Mouse (Mus musculus) right cerebral cortex, postnatal 36 days (tissue): Measurements from ENCODE around the gene Gm9044.
"Not testable (repeated sequence)": the region's sequence is repeated elsewhere in the genome, so short reads cannot be mapped to it uniquely, and the experiment has no call there.

Experiments
- DNase-seq, 2 experiments: peaks; one replicate each; pipeline ENCODE4 v3.0.0; 2022; ENCODE audit warnings: low spot score in 2 of 2, mixed read lengths in 1 of 2

The Gm9044 gene

DNA sequence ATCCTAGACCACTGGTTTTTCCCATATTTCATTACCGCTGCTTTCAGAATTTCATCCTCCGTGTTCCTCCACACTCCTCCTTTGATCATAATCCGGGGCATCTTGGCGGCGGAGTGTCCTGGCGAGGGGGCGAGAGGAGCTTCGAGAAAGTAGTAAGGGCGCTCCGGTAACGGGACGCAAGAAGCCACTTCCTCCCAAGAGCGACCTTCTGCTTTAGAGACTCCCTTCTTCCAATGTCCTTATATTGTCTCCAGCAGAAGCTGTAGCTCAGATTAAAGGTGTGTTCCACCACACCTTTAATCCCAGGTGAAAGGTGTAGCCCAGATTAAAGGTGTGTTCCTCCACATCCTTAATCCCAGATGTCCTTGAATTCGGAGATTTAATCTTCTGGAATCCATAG lies at the start of gene Gm9044:
Gm9044 (minus strand) TSS at position 101 of the 400 bp plus-strand sequence.
- DNase-seq = not testable (repeated sequence)

DNA sequence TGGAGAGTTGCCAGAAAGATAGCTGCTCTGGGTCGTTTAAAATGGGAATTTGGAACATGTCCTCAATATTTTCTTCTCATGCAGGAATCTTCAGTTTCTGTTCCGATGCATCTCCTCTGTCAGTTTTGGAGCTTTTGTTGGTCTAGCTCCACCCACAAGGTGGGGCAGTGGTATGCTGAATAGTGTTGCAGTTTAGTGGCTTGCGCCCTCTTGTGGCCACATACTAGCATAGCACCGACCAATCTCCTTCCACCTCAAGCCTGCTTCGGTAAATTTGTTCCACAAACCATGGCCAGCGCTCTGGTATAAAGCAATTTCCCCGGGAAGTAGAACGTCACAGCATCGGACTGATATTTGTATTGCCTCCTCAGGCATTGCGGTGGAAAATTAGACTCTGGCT lies 38.2 kb upstream of the Gm9044 start:
- peak; percentile 66 to 69 for DNase-seq

DNA sequence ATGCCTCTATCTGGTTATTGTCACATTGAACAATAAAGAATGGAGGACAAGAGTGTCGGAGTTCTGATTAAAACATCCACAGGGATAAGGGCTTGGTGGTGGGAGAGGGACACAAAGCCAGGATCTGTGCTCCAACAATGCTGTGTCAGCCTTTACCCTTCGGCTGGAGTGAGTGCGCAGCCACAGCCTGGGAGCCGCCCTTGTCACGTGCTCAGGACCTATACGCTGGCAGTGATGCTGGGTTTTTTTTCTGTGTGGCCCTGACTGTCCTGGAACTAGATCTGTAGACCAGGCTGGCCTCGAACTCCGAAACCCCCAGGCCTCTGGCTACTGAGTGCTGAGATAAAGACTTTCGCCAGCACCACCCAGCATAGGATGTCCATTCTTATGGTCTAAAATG lies 37.3 kb upstream of the Gm9044 start:
- no peak for DNase-seq

DNA sequence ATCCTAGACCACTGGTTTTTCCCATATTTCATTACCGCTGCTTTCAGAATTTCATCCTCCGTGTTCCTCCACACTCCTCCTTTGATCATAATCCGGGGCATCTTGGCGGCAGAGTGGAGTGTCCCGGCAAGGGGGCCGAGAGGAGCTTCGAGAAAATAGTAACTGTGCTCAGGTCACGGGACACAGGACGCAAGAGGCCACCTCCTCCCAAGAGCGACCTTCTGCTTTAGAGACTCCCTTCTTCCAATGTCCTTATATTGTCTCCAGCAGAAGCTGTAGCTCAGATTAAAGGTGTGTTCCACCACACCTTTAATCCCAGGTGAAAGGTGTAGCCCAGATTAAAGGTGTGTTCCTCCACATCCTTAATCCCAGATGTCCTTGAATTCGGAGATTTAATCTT lies 21.8 kb upstream of the Gm9044 start, which contains the start of gene Gm9049:
Gm9049 (minus strand) TSS at position 101 of the 400 bp plus-strand sequence.
- not testable (repeated sequence) for DNase-seq

DNA sequence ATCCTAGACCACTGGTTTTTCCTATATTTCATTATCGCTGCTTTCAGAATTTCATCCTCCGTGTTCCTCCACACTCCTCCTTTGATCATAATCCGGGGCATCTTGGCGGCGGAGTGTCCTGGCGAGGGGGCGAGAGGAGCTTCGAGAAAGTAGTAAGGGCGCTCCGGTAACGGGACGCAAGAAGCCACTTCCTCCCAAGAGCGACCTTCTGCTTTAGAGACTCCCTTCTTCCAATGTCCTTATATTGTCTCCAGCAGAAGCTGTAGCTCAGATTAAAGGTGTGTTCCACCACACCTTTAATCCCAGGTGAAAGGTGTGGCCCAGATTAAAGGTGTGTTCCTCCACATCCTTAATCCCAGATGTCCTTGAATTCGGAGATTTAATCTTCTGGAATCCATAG lies 16.4 kb upstream of the Gm9044 start, which contains the start of gene Gm9048:
Gm9048 (minus strand) TSS at position 101 of the 400 bp plus-strand sequence.
- not testable (repeated sequence) for DNase-seq

DNA sequence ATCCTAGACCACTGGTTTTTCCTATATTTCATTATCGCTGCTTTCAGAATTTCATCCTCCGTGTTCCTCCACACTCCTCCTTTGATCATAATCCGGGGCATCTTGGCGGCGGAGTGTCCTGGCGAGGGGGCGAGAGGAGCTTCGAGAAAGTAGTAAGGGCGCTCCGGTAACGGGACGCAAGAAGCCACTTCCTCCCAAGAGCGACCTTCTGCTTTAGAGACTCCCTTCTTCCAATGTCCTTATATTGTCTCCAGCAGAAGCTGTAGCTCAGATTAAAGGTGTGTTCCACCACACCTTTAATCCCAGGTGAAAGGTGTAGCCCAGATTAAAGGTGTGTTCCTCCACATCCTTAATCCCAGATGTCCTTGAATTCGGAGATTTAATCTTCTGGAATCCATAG lies 10.9 kb upstream of the Gm9044 start, which contains the start of gene Gm9046:
Gm9046 (minus strand) TSS at position 101 of the 400 bp plus-strand sequence.
- not testable (repeated sequence) for DNase-seq

DNA sequence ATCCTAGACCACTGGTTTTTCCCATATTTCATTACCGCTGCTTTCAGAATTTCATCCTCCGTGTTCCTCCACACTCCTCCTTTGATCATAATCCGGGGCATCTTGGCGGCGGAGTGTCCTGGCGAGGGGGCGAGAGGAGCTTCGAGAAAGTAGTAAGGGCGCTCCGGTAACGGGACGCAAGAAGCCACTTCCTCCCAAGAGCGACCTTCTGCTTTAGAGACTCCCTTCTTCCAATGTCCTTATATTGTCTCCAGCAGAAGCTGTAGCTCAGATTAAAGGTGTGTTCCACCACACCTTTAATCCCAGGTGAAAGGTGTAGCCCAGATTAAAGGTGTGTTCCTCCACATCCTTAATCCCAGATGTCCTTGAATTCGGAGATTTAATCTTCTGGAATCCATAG lies 5.5 kb upstream of the Gm9044 start, which contains the start of gene Gm9045:
Gm9045 (minus strand) TSS at position 101 of the 400 bp plus-strand sequence.
- DNase-seq = not testable (repeated sequence)

DNA sequence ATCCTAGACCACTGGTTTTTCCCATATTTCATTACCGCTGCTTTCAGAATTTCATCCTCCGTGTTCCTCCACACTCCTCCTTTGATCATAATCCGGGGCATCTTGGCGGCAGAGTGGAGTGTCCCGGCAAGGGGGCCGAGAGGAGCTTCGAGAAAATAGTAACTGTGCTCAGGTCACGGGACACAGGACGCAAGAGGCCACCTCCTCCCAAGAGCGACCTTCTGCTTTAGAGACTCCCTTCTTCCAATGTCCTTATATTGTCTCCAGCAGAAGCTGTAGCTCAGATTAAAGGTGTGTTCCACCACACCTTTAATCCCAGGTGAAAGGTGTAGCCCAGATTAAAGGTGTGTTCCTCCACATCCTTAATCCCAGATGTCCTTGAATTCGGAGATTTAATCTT lies 5.3 kb downstream of the Gm9044 start, which contains the start of gene Gm9040:
Gm9040 (minus strand) TSS at position 101 of the 400 bp plus-strand sequence.
- DNase-seq = not testable (repeated sequence)

DNA sequence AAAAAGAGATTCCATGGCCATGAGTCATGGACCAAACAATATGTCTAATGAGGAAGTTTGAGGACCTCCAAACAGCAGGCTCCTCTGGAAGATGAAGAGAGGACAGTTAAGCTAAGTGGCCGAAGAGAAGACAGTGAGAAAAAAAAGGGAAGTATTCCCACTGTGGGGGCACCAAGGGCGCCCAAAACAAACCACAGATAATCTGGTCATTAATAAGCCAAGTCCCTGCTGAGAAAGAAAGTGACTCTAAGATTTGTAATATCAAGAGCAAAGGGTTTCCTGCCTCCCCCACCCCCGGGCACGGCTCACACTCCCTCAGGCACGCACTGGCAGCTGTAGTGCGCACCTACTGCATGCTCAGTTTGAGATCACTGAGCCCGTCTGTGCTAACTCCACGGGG lies 13.2 kb downstream of the Gm9044 start:
- no peak for DNase-seq

DNA sequence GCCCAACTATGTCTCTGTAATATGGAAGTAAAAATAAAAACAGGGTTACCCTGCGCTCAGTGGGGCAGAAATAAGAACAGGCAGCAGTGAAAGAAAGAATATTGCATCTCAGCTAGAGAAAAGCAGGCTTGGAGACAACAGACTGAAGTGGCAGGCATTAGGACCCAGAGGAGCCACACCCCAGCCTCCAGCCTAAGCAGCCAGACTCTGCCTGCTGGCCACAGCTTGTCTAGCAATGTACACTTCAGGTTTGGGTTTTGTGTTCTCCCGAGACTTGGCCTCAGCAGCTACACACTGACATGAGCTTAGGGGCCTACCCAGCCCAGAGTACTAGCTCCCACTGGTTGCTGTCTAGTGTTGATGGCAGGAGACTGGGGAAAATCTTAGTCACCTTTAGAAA lies 30.1 kb downstream of the Gm9044 start:
- not testable (repeated sequence) for DNase-seq

DNA sequence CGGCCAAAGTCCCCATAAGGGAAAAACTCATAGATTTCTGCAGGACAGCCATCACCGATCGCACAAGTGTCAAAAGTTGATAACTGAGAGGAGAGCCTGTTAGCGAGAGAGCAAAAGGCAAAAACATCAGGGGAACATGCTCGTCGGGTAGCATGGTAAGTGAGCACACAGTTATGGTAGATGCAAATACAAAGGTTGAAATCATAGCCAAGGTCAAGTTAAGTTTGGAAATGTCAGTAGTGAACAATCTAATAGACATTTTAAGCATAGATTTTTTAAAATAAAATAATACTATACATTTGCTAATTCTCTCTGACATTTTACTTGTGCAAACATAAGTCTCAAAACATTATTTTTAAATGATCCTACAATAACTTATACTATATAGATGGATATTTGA lies 37.3 kb downstream of the Gm9044 start, which contains the start of gene Iltifb:
Iltifb (minus strand) TSS at position 101 of the 400 bp plus-strand sequence.
- no peak for DNase-seq

DNA sequence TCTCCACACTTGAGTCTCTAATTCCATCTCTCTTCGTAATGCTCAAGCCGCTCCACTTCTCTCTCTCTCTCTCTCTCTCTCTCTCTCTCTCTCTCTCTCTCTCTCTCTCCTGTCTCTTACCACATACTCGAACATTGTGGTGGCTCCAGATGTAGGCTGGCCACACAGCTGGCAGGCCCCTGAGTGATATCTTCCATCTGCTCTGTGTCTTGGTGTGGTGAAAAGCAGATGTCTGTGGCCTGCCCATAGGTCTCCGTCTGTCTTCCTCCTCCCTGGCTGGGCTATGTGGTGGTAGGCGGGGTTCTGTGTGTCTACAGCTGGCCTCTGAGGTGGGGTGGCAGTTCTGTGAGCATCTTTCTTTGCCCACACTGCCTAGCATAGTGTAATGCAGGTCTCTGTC lies 49.2 kb downstream of the Gm9044 start:
- DNase-seq = not testable (repeated sequence)

DNA sequence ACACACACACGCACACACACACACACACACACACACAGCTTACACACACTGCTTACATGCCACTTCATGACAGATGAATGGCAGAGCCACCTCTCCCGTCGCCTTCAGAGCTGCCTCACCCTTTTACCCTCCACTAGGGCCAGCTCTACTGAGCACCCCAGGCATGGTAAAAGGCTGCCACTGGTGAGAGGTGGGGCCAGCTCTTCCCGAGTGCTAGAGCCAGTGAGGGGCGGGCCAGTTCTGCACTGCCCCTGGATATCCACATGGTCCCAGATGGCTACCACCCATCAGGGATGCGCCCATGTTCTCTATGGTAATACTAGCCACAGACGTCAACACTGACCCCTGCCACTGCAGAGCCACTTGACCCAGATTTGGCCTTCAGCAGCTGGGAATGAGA lies 49.6 kb downstream of the Gm9044 start:
- DNase-seq = not testable (repeated sequence)
